Mouse (Mus musculus) heart, postnatal 10 days (tissue): Measurements from ENCODE around the gene Scin. TPM values are rescaled to one million over a fixed set of nuclear protein-coding genes. Genes with fewer than 3 reads are reported as not detected.
"Not testable (repeated sequence)": the region's sequence is repeated elsewhere in the genome, so short reads cannot be mapped to it uniquely, and the experiment has no call there.

ENCODE experiments used
- DNase-seq, 2 experiments: peaks; one replicate each; pipeline ENCODE4 v3.0.0; 2021
- intact Hi-C: fragments of 180-260 bp; cut with DNase I; formaldehyde crosslinking; loops from one replicate; pipeline ENCODE4 v1.15.1; 2025
- total RNA-seq, 2 experiments: library from RNA; stranded (reverse); gene quantifications; 2 replicates each; pipeline ENCODE4 v1.2.3; 2021

Gene Scin
- total RNA-seq = 1 to 10 TPM; 2.1 to 2.6 TPM

DNA sequence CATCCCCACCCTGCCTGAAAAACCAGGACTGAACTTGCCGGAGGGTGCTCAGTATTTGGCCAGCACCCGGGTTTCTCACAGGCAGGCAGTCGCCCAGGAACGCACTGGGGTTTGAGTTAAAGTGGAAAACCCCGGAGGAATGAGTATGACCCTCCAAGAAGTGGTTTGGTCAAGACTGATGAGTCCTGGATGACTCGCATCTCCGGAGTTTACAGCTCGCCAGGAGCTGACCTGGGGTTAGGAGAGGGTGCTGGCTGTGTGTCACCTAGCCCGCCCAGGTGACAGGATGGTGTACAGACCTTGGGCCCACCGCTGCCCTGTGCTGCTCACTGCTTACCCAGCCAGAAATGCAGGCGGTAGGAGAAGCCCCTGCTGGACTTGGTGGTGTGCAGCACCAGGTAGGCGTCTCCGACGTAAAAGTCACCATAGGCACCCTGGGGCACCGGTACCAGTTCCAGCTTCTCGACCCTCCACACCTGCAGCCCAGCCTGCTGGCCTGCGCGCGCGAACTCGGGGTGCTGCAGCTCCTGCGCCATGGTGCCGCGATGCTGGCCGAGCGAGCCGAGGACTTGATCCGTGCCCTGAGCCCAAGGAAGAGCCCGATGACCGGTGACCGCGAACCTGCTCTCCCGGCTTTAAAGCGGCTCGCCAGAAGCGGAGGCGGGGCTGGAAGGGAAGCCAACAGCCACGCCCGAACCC is at the start of gene Scin:
Scin (minus strand) TSS at position 656 of the 699 bp plus-strand sequence.
- DNase-seq = peak; percentile 14 to 18
- intact Hi-C loops = no loop called here

DNA sequence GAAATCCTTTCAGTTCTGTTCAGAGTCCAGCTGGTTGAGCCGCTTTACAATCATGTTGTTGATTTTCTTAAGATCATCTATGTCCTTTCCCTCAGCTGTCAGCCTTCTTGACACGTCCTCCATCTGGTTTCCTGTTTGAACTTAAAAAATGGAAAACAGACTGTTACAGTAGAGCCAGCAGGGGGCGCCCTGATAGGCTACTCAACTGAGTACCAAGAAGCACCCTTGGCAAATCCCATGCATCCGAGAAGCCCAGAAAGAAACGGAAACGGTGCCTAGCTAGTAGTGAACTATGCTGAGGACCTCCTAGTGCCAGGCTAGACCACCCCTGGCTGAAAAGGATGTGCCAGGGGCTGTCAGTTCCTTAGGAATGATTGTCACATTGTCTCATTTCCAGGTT is 43.1 kb upstream of the Scin start:
- DNase-seq = peak; percentile 29 to 60

DNA sequence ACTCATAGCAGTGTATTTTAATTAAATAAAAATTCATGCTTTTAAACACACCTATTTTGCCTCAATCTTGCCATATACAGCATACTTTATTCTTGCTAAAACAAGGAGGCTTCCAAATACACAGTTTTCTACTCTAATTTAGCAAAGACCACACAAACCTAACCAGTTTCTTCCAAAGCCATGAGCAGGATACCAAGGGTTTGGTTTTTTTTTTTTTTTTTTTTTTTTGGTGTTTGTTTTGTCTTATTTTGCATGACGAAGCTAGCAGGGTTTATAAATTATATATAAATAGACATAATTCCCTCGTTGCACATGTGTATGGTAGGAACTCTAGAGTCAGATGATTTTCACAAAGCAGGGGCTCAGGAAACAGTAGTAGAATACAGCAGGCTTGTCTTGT is 42.1 kb upstream of the Scin start:
- DNase-seq = no peak
- intact Hi-C loops = loop anchor here (2.0 kb wide), 1 partner anchor 23 kb away; the partner anchor contains the start of gene Lsmem1

More for the DNA sequence above, 43.1 kb upstream of the Scin start:
- intact Hi-C loops = loop anchor here (2.0 kb wide), 1 partner anchor 22 kb away; the partner anchor contains the start of gene Lsmem1

DNA sequence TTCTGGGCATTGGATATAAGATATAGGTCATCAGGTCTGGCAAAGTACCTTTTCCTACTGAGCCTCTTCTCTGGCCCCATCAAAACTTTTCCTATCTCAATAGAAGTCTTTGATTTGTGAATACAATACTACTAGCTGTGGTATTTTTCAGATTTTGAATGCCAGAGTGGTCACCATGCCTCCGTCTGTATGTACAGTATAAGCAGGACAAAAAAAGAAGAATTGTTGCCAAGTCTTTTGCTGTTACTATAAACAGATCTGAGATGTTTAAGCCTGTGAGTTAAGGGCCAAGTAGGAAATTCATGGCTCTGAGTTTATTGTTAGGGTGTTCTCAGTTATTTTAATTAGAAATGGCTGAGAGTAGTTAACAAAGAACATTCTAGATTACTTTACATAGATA is 41.1 kb upstream of the Scin start:
- intact Hi-C loops, DNase-seq: not testable (repeated sequence)

DNA sequence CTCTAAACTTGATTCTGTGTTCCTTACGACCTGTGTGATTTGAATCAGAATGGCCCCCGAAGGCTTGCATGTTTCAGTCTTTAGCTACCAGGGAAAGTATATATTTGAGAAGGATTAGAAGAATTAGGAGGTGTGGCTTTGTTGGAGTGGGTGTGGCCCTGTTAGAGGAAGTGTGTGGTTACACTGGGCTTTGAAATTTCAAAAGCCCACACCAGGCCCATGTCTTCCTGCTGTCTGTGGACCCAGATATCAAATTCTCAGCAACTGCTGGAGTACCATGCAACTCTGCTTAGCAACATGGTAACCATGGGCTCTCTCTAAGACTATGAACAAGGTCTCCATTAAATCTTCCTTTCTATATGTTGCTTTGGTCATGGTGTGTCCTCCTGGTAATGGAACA is 37.6 kb upstream of the Scin start:
- intact Hi-C loops = no loop called here
- no peak for DNase-seq

DNA sequence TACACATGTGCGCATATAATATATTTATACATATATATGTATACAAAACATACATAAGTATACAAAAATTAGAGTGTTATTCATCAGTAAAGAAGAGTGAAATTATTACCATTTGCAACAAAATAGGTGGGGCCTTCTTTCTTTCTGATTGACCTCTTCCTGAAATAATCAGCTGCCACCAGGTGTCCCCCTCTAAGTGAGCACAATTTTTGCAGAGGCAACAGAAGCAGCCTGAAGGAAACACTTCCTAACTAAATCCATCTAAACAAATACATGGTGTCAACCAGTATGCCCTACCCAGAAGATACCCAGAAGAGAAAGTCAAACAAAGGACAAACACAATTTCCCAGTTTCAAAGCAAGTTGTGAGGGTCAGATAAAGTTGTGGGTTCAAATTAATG is 35.6 kb upstream of the Scin start:
- DNase-seq = no peak
- intact Hi-C loops = no loop called here

DNA sequence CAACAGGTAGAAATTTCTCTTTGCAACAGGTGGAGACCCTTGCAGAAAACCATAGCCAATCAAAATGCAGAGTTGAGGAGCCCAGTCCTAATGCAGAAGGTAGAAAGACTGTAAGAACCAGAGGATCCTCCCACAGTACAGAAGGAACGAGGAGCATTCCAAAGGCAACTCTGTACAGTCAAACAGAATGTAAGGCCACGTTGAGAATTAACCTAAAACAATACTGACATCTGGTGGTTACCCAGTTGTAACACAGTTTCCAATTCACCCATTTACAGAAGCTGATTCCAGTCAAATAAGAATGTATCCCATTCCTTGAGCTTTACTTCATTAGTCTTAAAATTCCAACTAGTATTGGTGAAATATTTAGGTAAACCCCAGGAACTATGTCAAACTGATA is 30.6 kb upstream of the Scin start:
- peak; percentile 26 to 40 for DNase-seq
- intact Hi-C loops = loop anchor here (1.0 kb wide), 2 partner anchors 82 to 654 kb away; no protein-coding TSS in a partner anchor

DNA sequence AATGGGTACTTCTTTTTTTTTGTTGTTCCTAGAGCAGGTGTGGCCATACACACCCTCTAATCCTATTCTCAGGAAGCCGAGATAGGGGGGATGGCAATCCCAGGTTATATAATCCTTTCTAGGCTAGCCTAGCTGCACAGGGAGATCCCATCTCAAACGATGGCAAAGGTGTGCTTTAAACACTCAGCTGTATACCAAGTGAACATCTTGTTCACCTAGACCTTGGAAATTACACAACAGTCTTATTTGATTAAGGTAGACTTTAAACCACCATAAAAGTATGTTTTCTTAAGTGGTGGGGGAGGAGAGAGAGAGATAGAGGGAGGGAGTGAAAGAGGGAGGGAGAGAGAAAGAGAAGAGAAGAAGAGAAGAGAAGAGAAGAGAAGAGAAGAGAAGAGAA is 26.7 kb upstream of the Scin start:
- intact Hi-C loops = no loop called here
- no peak for DNase-seq

DNA sequence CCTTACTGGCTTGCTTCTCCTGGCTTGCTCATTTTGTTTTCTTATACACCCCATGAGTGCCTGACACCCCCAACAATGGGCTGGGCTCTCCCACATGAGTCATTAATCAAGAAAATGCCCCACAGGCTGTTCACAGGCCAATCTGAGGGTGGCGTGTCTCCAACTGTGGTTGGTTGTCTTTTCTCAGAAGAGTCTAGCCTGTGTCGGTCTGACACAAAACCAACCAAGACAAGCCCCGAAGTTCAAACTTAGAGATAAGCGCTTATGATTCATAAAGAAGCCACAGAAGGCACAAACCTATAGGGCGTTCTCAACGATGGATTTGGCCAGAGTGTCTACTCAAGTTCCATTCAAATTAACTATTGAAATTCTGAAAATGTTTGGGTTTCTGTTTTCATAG is 20.2 kb upstream of the Scin start:
- intact Hi-C loops = no loop called here
- DNase-seq = no peak

DNA sequence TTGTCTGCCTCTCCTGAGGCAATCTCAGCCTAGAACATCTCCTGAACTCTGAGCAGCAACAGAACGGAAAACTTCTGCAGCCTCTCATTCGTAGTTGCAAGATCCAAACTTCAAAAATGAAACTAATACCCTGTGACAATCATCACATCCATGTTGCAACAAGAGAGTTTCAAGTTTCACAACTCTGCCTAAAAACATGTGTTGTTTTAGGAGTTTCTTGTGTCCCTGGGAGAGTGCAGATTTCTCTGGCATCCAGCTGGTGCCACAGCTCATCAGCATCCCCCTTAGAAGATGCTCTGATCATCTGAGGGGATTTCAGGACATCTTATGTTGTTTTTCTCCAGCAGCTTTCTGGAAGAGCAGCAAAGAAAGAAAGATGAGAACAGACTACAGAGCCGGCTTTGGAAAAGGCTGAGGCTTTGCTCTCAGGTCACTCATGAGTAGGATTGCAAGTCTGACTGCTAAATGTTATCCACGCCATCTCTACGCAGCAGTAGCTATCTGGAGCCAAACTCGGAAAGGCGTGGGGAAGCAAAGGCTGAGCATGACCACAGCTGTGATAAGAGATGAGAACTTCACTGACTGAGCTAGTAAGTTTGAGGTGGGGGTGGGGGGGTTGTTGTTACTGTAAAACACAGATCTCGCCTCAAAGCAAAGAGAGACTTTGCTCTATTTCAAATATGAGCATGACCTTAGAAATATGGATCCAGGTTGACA is 18.5 kb upstream of the Scin start:
- no peak for DNase-seq
- intact Hi-C loops = no loop called here

DNA sequence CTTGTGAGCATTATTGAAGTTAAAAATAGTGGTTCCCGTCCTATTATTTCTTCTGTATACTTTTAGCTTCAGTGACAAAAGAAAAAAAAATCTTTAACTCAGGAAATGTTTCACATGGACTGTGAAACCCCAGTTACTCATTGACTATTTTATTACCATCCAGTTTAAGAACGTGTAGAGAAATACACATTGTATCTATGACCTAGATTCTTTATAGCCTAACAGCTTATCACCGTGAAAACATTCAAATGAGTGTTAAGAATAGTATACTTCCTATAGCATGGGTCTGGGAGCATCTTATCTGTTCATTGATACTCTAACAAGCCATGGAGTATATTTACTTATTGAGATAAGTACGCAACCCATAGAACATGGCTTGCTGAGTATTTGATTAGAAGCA is 13.3 kb upstream of the Scin start:
- no peak for DNase-seq

DNA sequence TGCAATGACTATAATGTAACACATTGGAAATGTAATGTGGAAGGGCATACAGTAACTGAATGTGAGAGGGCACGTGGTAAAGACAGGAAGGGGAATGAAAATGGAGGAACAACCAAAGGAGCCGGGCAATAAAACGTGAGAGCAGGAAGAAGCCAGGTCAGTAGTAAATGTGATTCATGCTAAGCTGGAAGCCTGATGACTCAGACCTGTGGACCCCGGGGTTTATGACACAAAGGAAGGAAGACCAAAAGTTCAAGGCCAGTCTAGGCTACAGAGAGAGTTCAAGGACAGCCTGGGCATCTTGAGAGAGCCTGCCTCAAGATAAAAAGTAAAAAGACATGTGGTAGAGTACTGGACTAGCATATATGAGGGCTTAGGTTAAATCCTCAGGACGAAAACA is 12.5 kb upstream of the Scin start:
- intact Hi-C loops = no loop called here
- no peak for DNase-seq

More for the DNA sequence above, 13.3 kb upstream of the Scin start:
- intact Hi-C loops = no loop called here

DNA sequence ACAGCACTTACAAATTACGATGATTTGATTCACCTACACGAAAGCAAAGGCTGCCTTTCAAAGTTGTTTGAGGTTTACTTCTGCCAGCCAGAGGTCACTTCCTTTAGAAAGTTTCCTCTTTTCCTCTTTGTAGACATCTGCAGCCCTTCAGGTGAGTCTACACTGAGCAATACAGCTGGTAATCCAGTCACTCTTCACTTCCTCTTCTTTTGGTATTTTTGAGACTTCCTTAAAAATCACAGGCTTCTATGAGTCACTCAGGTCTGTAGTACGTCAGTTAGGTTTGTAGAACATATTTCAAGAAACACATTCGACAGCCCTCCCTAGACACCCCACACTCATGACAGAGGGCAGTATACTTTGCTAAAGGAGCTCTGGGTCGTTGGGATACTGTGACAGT is 6.7 kb upstream of the Scin start:
- DNase-seq = no peak
- intact Hi-C loops = no loop called here

DNA sequence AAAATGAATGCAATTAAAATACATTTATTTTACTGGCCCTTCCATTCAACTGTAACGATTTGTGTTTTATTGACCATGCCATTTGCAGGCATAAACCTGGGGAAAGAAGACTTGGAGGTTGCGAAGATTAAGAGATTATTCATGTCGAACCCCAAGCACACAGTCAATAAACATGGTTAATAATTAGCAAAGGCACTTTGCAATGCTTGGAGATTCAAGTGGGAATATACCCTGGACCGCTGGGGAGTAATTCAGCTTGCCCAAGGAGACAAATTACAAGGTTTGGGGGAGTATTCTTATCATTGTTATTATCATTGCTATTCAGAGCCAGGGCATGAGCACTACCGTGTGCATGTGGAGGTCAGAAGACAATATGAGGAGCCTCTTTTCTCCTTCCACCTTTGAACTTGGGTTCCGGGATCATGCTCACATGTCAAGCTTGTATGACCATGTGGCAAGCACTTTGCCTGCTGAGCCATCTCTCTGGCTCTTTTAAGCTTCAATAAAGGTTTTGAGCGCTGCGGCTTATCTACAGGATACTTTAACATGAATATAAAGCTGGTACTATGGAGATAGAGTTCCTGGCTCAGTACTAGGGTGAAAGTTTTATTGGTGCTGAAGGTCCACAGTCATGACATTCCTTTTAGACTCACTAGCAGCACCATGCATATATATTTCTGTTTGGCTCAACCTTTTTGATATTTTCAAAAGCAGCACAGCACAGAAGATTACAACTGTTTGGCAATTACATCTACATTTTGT is 5.6 kb upstream of the Scin start:
- no peak for DNase-seq
- intact Hi-C loops = no loop called here

DNA sequence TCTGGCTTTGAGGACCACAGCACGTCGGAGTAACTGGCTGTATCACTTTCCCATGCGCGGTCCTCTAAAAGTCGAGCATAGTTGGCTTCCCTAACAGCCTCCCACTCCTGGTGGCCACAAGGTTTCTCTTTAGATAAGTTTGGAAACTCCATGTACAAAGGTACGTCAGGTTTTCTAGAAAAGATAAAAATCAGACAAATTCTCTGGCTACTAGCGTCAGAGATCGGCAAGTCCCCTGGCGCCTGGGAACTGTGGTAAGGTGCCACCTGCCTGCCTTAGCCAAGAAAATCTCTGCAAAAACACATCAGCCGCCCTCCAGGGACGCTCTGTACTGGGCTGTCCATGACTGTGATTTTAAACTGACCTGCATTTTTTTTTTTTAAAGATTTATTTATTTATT is 501 bp upstream of the Scin start:
- DNase-seq = no peak
- intact Hi-C loops = no loop called here

DNA sequence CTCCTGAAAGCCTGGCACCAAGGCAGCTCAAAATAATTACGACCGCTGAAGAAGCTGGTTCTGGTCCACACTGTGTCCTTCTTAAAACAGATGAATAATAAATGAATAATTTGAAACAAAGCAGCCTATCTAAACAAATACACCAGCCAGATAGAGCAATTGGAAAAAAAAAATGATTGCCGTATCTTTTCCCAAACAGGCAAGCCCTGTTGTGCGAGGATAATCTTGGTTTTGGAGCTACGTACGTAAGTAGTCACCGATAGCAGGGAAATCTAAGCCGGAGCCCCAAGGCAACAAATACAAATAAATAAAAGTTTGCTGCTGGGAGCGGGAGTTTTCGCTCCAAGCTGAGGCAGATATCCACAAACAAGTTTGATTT is 845 bp downstream of the Scin start:
- intact Hi-C loops = no loop called here
- no peak for DNase-seq

DNA sequence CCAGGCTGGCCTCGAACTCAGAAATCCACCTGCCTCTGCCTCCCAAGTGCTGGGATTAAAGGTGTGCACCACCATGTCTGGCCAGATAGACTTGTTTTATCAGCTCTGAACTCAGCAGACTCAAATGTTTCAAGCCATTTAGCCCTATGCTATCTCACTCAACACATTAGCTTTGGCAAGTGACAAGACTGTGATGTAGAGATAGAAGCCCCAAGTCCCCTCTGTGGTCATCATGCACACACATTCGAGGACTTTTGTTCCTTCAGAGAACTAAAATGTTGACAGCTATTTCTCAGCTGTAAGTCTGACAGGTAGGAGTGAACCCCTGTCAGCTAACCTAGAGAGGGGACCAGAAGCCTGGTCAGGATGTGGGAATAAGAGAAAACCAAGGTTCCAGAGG is 15.2 kb downstream of the Scin start:
- DNase-seq = no peak
- intact Hi-C loops = no loop called here

DNA sequence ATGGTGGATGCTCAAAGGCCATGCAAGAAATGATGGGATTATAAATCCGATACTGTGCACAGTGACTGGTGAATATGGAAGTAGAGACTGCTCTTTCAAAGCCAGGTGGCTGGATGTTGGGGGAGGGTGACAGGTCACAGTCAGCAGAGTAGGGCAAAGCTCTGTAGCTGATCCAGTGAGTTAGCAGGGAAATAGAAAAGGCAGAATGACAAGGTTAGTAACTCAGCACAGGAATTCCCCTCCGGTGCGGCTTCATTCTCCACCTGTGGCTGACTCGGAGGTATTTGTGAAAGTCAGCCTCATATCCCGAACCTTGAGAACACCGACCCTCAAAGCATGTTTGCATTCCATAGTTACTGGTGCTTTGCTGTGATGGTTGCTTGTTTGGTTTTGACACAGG is 17.0 kb downstream of the Scin start:
- no peak for DNase-seq
- intact Hi-C loops = no loop called here

DNA sequence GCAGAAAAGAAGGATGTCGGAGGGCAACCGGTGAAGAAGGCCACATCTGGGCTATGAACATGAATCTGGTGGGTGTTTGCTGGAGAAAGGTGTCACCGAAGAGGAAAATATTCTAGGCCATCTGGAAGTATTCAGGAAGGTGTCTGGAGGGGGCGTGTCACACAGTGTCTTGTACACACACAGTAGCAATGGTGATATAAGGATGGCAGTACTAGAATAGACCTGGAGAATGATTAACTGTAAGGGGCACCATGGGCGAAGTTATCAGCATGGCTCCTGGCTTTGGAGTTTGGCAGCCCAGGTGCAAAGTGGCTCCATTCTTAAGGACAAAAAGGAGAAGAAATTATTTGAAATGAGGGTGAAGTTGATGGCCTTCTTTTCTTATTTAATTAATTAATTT is 17.8 kb downstream of the Scin start:
- no peak for DNase-seq
- intact Hi-C loops = no loop called here

DNA sequence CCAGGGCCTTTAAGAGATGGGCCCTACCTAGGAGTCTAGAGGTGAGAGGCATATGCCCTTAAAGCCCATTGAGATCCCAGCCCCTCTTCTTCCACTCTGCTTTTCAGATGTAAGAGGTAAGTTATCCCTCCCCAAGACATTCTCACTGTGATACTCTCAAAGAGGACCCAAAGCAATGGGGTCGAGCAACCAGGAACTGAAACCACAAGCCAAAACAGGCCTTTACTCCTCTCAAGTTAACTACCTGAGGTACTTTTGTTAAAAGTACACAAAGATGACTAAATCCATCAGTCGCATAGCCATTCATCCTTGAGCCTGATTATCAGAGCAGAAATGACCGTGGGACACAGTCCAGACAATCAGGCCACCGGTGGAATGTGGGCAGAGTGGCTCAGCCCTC is 19.1 kb downstream of the Scin start:
- intact Hi-C loops = no loop called here

DNA sequence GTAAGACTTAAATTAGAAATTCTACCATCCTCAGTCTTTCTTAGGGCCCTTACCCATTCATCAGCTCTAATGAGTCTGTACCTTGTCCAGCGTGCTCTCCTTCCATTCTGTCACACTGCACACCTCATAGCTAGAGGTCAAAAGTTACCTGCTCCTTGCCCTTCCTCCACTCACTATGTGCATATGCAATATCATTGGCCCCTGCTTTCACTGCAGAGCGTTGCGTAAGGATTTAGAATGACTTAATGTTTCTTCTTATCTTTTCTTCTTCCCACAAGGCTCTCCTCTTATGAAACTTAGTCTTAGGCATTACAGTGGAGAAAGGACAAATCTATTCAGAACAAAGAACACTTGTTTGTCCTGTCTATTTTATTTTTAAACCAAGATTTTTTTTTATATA is 20.0 kb downstream of the Scin start:
- no peak for DNase-seq
- intact Hi-C loops = no loop called here

More for the DNA sequence above, 19.1 kb downstream of the Scin start:
- DNase-seq = no peak

DNA sequence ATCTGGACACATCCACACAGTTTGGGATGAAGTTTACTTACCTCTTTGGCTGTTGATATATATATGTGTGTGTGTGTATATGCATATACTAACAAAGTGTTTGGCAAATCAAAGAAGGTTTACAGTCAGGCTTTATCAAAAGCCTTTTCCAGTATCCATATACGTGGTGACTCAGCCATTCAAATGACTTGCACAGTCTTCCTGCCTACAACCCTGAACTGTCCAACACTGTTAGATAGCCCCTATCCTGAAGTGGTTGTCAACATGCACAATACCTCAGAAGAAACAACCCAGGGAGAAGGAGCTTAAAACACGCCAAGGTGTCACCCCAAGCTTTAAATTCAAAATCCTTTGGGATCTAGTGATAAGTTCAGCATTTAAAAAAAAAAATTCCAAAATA is 20.4 kb downstream of the Scin start:
- DNase-seq = no peak
- intact Hi-C loops = no loop called here
